Mouse (Mus musculus) erythroblast, embryonic 14.5 days (primary cell): ENCODE data around the gene Prkd3.

Experiments
- GATA1 ChIP-seq: IDR thresholded peaks from 2 replicates; pipeline ENCODE4 v1.6.1; 2012; ENCODE audit warnings: low read length, inconsistent platforms, mixed read lengths
- TAL1 ChIP-seq: IDR thresholded peaks from 3 replicates; pipeline ENCODE4 v1.6.1; 2012; ENCODE audit warnings: low read length, inconsistent platforms, mixed read lengths

GRCm38 (mm10) chr17:78953240-78953639 is 67.4 kb downstream of the Prkd3 start:
- no peak for TF ChIP-seq GATA1
- no peak for TF ChIP-seq TAL1
